Mouse (Mus musculus) frontal cortex, postnatal 10 days (tissue): ENCODE results near the gene Odr4.

Experiments used
- DNase-seq, 2 experiments: peaks; one replicate each; pipeline ENCODE4 v3.0.0; 2022; ENCODE audit warnings: low spot score in 2 of 2, mixed read lengths in 1 of 2

Gene Odr4

GRCm38 (mm10) chr1:150392638-150393487 lies at the start of gene Odr4, which contains the start of gene Tpr:
Odr4 (minus strand) TSS chr1:150393080.
Tpr (plus strand) TSS chr1:150392838.
- DNase-seq = peak; percentile 98 to 99

- no peak for DNase-seq
Measured at GRCm38 (mm10) chr1:150441731-150442130, 48.9 kb upstream of the Odr4 start.

GRCm38 (mm10) chr1:150438641-150439040 lies 45.8 kb upstream of the Odr4 start:
- no peak for DNase-seq

- DNase-seq = no peak
Measured at GRCm38 (mm10) chr1:150426216-150426615, 33.3 kb upstream of the Odr4 start.

- DNase-seq = no peak
Measured at GRCm38 (mm10) chr1:150425665-150426064, 32.8 kb upstream of the Odr4 start.

- DNase-seq = no peak
Measured at GRCm38 (mm10) chr1:150418426-150418825, 25.5 kb upstream of the Odr4 start.

GRCm38 (mm10) chr1:150416006-150416405 lies 23.1 kb upstream of the Odr4 start:
- no peak for DNase-seq

GRCm38 (mm10) chr1:150409996-150410395 lies 17.1 kb upstream of the Odr4 start:
- DNase-seq = no peak

GRCm38 (mm10) chr1:150407285-150407684 lies 14.4 kb upstream of the Odr4 start:
- DNase-seq = no peak

- no peak for DNase-seq
Measured at GRCm38 (mm10) chr1:150404555-150404954, 11.7 kb upstream of the Odr4 start.

- DNase-seq = no peak
Measured at GRCm38 (mm10) chr1:150403914-150404313, 11.0 kb upstream of the Odr4 start.

GRCm38 (mm10) chr1:150396001-150396400 lies 3.1 kb upstream of the Odr4 start:
- no peak for DNase-seq

GRCm38 (mm10) chr1:150393488-150393852 lies 590 bp upstream of the Odr4 start:
- no peak for DNase-seq

GRCm38 (mm10) chr1:150391931-150392637 lies 796 bp downstream of the Odr4 start:
- DNase-seq = peak in 1 of 2 experiments; percentile 23

- DNase-seq = no peak
Measured at GRCm38 (mm10) chr1:150389390-150390129, 3.3 kb downstream of the Odr4 start.

GRCm38 (mm10) chr1:150387572-150387971 lies 5.3 kb downstream of the Odr4 start:
- no peak for DNase-seq

GRCm38 (mm10) chr1:150384138-150384537 lies 8.7 kb downstream of the Odr4 start:
- no peak for DNase-seq

GRCm38 (mm10) chr1:150374247-150374646 lies 18.6 kb downstream of the Odr4 start:
- no peak for DNase-seq

- no peak for DNase-seq
Measured at GRCm38 (mm10) chr1:150372895-150373294, 20.0 kb downstream of the Odr4 start.

- DNase-seq = no peak
Measured at GRCm38 (mm10) chr1:150360864-150361263, 32.0 kb downstream of the Odr4 start.

GRCm38 (mm10) chr1:150335111-150335510 lies 57.8 kb downstream of the Odr4 start:
- DNase-seq = no peak

GRCm38 (mm10) chr1:150319205-150319604 lies 73.7 kb downstream of the Odr4 start, which contains the start of gene Pdc:
Pdc (plus strand) TSS chr1:150319417.
- no peak for DNase-seq
